Mouse (Mus musculus) neural tube, embryonic 14.5 days (tissue): ENCODE measurements at regions not wholly inside any gene's neighbourhood (a gene's known extent, or its start where the extent isn't known, plus 50 kb on each side); places are given as distances from the start of the nearest gene placed in this dataset.
A peak's percentile ranks its signal among the peaks of the same experiment; 100 is the strongest.

Experiments
- ATAC-seq: fragments of 200-750 bp; cut with Nextera tagmentation; 2 replicates; pipeline ENCODE4 v1.8.0; 2017; ENCODE audit warnings: low read depth, mild to moderate bottlenecking, moderate TSS enrichment, moderate library complexity
- H3K27ac ChIP-seq: fragments of 300-500 bp; sonication (generic); 2 replicates; pipeline ENCODE4 v1.5.1; 2014; ENCODE audit warnings: low read depth, mild to moderate bottlenecking, control low read depth, low read length, moderate library complexity, mixed read lengths
- H3K27me3 ChIP-seq: fragments of 300-500 bp; sonication (generic); 2 replicates; pipeline ENCODE4 v1.6.1; 2014; ENCODE audit warnings: low read length; ENCODE audit not compliant: control insufficient read depth, insufficient read depth
- H3K36me3 ChIP-seq: fragments of 300-500 bp; sonication (generic); 2 replicates; pipeline ENCODE4 v1.6.1; 2014; ENCODE audit warnings: low read length, mixed read lengths; ENCODE audit not compliant: control insufficient read depth, insufficient read depth
- H3K4me1 ChIP-seq: fragments of 300-500 bp; sonication (generic); 2 replicates; pipeline ENCODE4 v1.6.1; 2014; ENCODE audit warnings: low read length; ENCODE audit not compliant: control insufficient read depth, insufficient read depth
- H3K4me2 ChIP-seq: fragments of 300-500 bp; sonication (generic); 2 replicates; pipeline ENCODE4 v1.6.1; 2014; ENCODE audit warnings: mild to moderate bottlenecking, low read depth, low read length, control low read depth
- H3K4me3 ChIP-seq: fragments of 300-500 bp; sonication (generic); 2 replicates; pipeline ENCODE4 v1.5.1; 2014; ENCODE audit warnings: low read depth, low read length, control low read depth, mixed read lengths
- H3K9ac ChIP-seq: fragments of 300-500 bp; sonication (generic); replicated peaks from 2 replicates; pipeline ENCODE4 v1.6.1; 2014; ENCODE audit warnings: low read depth, mild to moderate bottlenecking, control low read depth, low read length, mixed read lengths
- H3K9me3 ChIP-seq: fragments of 300-500 bp; sonication (generic); 2 replicates; pipeline ENCODE4 v1.6.1; 2016; ENCODE audit warnings: low read length; ENCODE audit not compliant: control insufficient read depth
- WGBS: fragments of 180-500 bp; shearing (Covaris S2); extraction: QIAGEN DNeasy Blood & Tissue Kit; methylation state at CpG from one replicate; pipeline ENCODE4 v1.1.7; 2014; 5-methylcytosine and 5-hydroxymethylcytosine counted together

GRCm38 (mm10) chr6:112552560-112552959, 62.8 kb upstream of the Oxtr start:
- Histone ChIP-seq H3K27me3 (no peaks in the 10 kb centered on the region), H3K4me3 (no peak overlapping the region), H3K4me2 (no peak overlapping the region), H3K36me3 (no peaks in the 10 kb centered on the region), H3K4me1 (no peaks in the 10 kb centered on the region), H3K27ac (no peak overlapping the region), H3K9ac (no peak overlapping the region), H3K9me3 (no peaks in the 10 kb centered on the region)
- peak; percentile 75; the same call in 1 of the 2 replicates for ATAC-seq
- 57% methylated on average over 4 of the region's 4 CpGs for WGBS

DNA sequence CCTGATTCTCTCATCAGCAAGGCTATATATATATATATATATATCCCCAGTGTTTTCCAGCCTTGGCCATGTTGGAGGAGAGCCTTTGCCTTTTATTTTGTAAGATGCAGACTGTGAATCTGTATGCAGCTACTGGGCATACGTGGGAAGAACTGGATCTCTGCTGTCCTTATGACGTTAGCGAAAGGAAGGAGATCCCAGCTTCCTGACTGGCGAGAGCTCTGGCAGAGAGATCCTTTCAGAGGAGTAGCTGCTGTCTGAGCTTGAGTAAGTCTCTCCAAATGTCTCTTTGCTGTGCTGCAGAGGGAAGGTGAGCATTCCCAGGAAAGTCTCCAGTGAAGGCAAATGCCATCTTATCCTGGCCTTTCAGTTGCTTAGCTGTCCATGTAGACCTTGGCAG, 61.6 kb upstream of the Oxtr start:
- no peaks in the 10 kb centered on the region for H3K27me3 ChIP-seq
- H3K9me3 ChIP-seq = no peaks in the 10 kb centered on the region
- H3K36me3 ChIP-seq = no peaks in the 10 kb centered on the region
- H3K4me1 ChIP-seq = no peaks in the 10 kb centered on the region
- no peak overlapping the region for H3K9ac ChIP-seq
- H3K4me2 ChIP-seq = no peak overlapping the region
- H3K4me3 ChIP-seq = no peak overlapping the region
- 79% methylated on average over 4 of the region's 4 CpGs for WGBS
- ATAC-seq = no peak
- H3K27ac ChIP-seq = no peak overlapping the region

GRCm38 (mm10) chr6:112547251-112547650, 57.5 kb upstream of the Oxtr start:
- no peak overlapping the region for H3K27ac ChIP-seq
- H3K4me3 ChIP-seq = no peak overlapping the region
- no peaks in the 10 kb centered on the region for H3K27me3 ChIP-seq
- no peaks in the 10 kb centered on the region for H3K4me1 ChIP-seq
- no peak for ATAC-seq
- no peak overlapping the region for H3K4me2 ChIP-seq
- H3K9me3 ChIP-seq = no peaks in the 10 kb centered on the region
- no peaks in the 10 kb centered on the region for H3K36me3 ChIP-seq
- H3K9ac ChIP-seq = no peak overlapping the region
- 85% methylated on average over 10 of the region's 10 CpGs for WGBS

- no peaks in the 10 kb centered on the region for H3K4me1 ChIP-seq
- 85% methylated on average over 5 of the region's 5 CpGs for WGBS
Measured at GRCm38 (mm10) chr6:112546033-112546432, 56.3 kb upstream of the Oxtr start.

GRCm38 (mm10) chr6:112544315-112544714, 54.6 kb upstream of the Oxtr start:
- Histone ChIP-seq H3K4me2 (no peak overlapping the region), H3K4me1 (no peaks in the 10 kb centered on the region), H3K9ac (no peak overlapping the region), H3K9me3 (no peaks in the 10 kb centered on the region), H3K27ac (no peak overlapping the region), H3K36me3 (no peaks in the 10 kb centered on the region), H3K4me3 (no peak overlapping the region), H3K27me3 (no peaks in the 10 kb centered on the region)
- WGBS = 84% methylated on average over 4 of the region's 4 CpGs
- ATAC-seq = no peak

More at GRCm38 (mm10) chr6:112546033-112546432, 56.3 kb upstream of the Oxtr start:
- Histone ChIP-seq H3K9ac (no peak overlapping the region), H3K27me3 (no peaks in the 10 kb centered on the region), H3K36me3 (no peaks in the 10 kb centered on the region), H3K4me3 (no peak overlapping the region), H3K27ac (no peak overlapping the region), H3K9me3 (no peaks in the 10 kb centered on the region), H3K4me2 (no peak overlapping the region)
- no peak for ATAC-seq

DNA sequence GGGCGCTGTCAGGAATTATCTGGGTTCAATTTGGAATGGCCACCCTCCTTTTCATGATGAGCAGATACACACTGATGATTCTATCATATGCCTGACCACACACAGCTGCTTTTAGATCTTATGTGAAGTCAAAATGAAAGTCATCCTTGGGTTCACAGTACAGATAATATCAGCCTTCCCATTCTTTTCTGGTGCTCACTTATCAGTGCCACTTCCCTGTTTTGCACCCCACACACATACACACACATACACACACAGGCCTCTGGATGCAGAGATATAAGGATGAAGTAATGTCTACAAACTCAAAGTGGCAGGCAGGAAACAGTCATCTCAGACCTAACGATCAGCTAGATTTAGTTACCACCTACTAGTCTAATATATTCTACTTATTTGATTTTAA, 52.9 kb upstream of the Oxtr start:
- Histone ChIP-seq H3K4me3 (no peak overlapping the region), H3K36me3 (no peaks in the 10 kb centered on the region), H3K9me3 (no peaks in the 10 kb centered on the region), H3K27me3 (no peaks in the 10 kb centered on the region), H3K4me1 (no peaks in the 10 kb centered on the region), H3K27ac (no peak overlapping the region), H3K4me2 (no peak overlapping the region), H3K9ac (no peak overlapping the region)
- 92% methylated on average over 2 of the region's 2 CpGs for whole genome bisulfite sequencing
- ATAC-seq = no peak
